In genomic region chr7:121084840-121085453, GRCm38 (mm10) we compare ENCODE assay signal across 18 mouse cellular contexts. TPM values are rescaled to one million over a fixed set of nuclear protein-coding genes. Genes with fewer than 3 reads are reported as not detected.
DNase-seq lines count a peak whose midpoint lies in the region; ATAC-seq and TF ChIP-seq lines count a peak whose summit lies in the region.
"Had no signal": no experiment of that assay in that cellular context is flagged by ENCODE, and none has a peak within 500 bp of the region (broad histone marks: within the 10 kb centered on the region; RNA-seq: fewer than 3 reads in every experiment).

No protein-coding gene starts in this region.

- intact Hi-C loops in heart, adult 2 months (cut with DNase I): no loop called here

- H3K4me1 ChIP-seq in heart, embryonic 13.5 days: peaks cover 35% of the 10 kb centered on the region
- no peaks in the 10 kb centered on the region for H3K4me1 ChIP-seq in heart, adult 2 months (ENCODE audit: control insufficient read depth, insufficient read depth, low read length)
- H3K4me1 ChIP-seq in heart, embryonic 16.5 days (ENCODE audit: control insufficient read depth, insufficient read depth, low read length): peaks cover 20% of the 10 kb centered on the region

- TF ChIP-seq CTCF in heart, adult 2 months (IDR thresholded peaks at IDR 0.05): no peak

- TF ChIP-seq POLR2A in heart, adult 2 months (IDR thresholded peaks at IDR 0.05; ENCODE audit: insufficient read depth, low read depth, low read length): no peak

- H3K79me2 ChIP-seq in heart, adult 2 months (replicated peaks; ENCODE audit: control insufficient read depth, insufficient read depth, low read length): no peaks in the 10 kb centered on the region

- ATAC-seq in heart, embryonic 13.5 days (ENCODE audit: extremely low read depth, insufficient number of reproducible peaks, low FRiP score, low TSS enrichment): no peak
- peak; percentile 28; the same call in 1 of the 2 replicates for ATAC-seq in heart, embryonic 16.5 days (replicated peaks; ENCODE audit: extremely low read depth, insufficient read depth, low FRiP score)
- no peak for ATAC-seq in megakaryocyte-erythroid progenitor cell, adult 5-6 weeks (replicated peaks; ENCODE audit: low FRiP score, low TSS enrichment, poor library complexity, severe bottlenecking)
- ATAC-seq: inflammation-experienced regulatory T-cells, adult 6 months; liver, postnatal 0 days had no signal

- H3K36me3 ChIP-seq in heart, embryonic 13.5 days: no peaks in the 10 kb centered on the region
- H3K36me3 ChIP-seq in heart, adult 2 months (ENCODE audit: control insufficient read depth, insufficient read depth, low read length): no peaks in the 10 kb centered on the region
- peaks cover 2% of the 10 kb centered on the region; the same call in 1 of the 2 replicates for H3K36me3 ChIP-seq in heart, embryonic 16.5 days (ENCODE audit: control insufficient read depth, insufficient read depth)
- H3K36me3 ChIP-seq: limb, embryonic 13.5 days; midbrain, embryonic 12.5 days had no signal

- H3K9me3 ChIP-seq in heart, embryonic 13.5 days: no peaks in the 10 kb centered on the region
- peaks cover 2% of the 10 kb centered on the region for H3K9me3 ChIP-seq in heart, embryonic 16.5 days (replicated peaks; ENCODE audit: control insufficient read depth, low read length)
- H3K9me3 ChIP-seq: G1E; limb, embryonic 13.5 days; midbrain, embryonic 12.5 days had no signal

- 58% methylated on average over 8 of the region's 8 CpGs for WGBS in heart, embryonic 13.5 days
- 63% methylated on average over 8 of the region's 8 CpGs for WGBS in heart, adult 2 months
- WGBS in heart, embryonic 16.5 days: 60% methylated on average over 8 of the region's 8 CpGs

- H3K4me2 ChIP-seq in heart, embryonic 13.5 days: 0 out of 2 replicates have a peak overlapping the region, but pooled peaks have one; percentile 18
- no peak overlapping the region for H3K4me2 ChIP-seq in heart, embryonic 16.5 days (ENCODE audit: low read depth, low read length)
- H3K4me2 ChIP-seq: limb, embryonic 13.5 days; midbrain, embryonic 12.5 days had no signal

- peaks cover 12% of the 10 kb centered on the region; the same call in 1 of the 2 replicates for H3K27me3 ChIP-seq in heart, embryonic 13.5 days (replicated peaks)
- H3K27me3 ChIP-seq in heart, adult 2 months (ENCODE audit: control insufficient read depth, insufficient read depth, low read length): no peaks in the 10 kb centered on the region
- no peaks in the 10 kb centered on the region for H3K27me3 ChIP-seq in heart, embryonic 16.5 days (ENCODE audit: control insufficient read depth, insufficient read depth, low read length)
- H3K27me3 ChIP-seq: limb, embryonic 13.5 days; midbrain, embryonic 12.5 days had no signal

- DNase-seq in heart, adult 2 months: no peak
- peak; percentile 28 for DNase-seq in retina, postnatal 1 day
- DNase-seq in retina, embryonic 14.5 days (ENCODE audit: low spot score): no peak
- no peak for DNase-seq in adrenal gland, adult (ENCODE audit: inconsistent age in 2 of 2, low spot score in 1 of 2)
- DNase-seq: adrenal gland, postnatal 25 days; cerebellum, adult 9-11 months; kidney, adult 9 months; liver, postnatal 0 days; lung, postnatal 36 days; right cerebral cortex, postnatal 25 days; thymus, adult 2 months had no signal

- TF ChIP-seq EP300 in heart, adult 2 months (IDR thresholded peaks at IDR 0.05; ENCODE audit: insufficient read depth, low read depth, low read length): no peak

- no peak overlapping the region for H3K4me3 ChIP-seq in heart, embryonic 13.5 days
- H3K4me3 ChIP-seq in heart, adult 2 months: no peak overlapping the region
- no peak overlapping the region for H3K4me3 ChIP-seq in heart, embryonic 16.5 days (ENCODE audit: low read length)
- H3K4me3 ChIP-seq: limb, embryonic 13.5 days; midbrain, embryonic 12.5 days had no signal

- H3K27ac ChIP-seq in heart, embryonic 13.5 days (replicated peaks): peak overlapping the region; percentile 70
- H3K27ac ChIP-seq in heart, adult 2 months: no peak overlapping the region
- H3K27ac ChIP-seq in heart, embryonic 16.5 days (ENCODE audit: low read length): peak overlapping the region; percentile 65
- H3K27ac ChIP-seq: limb, embryonic 13.5 days; midbrain, embryonic 12.5 days had no signal

- H3K9ac ChIP-seq in heart, embryonic 13.5 days: 0 out of 2 replicates have a peak overlapping the region, but pooled peaks have one; percentile 15
- H3K9ac ChIP-seq in heart, adult 2 months (ENCODE audit: low read depth, low read length): no peak overlapping the region
- H3K9ac ChIP-seq in heart, embryonic 16.5 days (ENCODE audit: low read length): no peak overlapping the region
- H3K9ac ChIP-seq: limb, embryonic 13.5 days; liver, postnatal 0 days; midbrain, embryonic 12.5 days had no signal

RNA-seq across cellular contexts. Expression of gene Otoa, which starts 3.5 kb away (rescaled TPM):
- polyA plus RNA-seq in heart, embryonic 13.5 days (2015; fragmentation: Nextera tagmentation; extraction: Ambion mirVana): 0.04 and 0.12 TPM in 2 replicates
- under 1 TPM in 1 of 2 experiments, not detected in 1; 0.30 TPM for total RNA-seq in heart, adult 2 months (2021)
- 0.10 TPM in 1 of 2 replicates, not detected in the other for polyA plus RNA-seq in heart, adult 2 months (2012; rRNA removed)
- polyA plus RNA-seq in heart, embryonic 16.5 days (2015; fragmentation: Nextera tagmentation; extraction: Ambion mirVana): 0.12 and 0.36 TPM in 2 replicates
- total RNA-seq in megakaryocyte-erythroid progenitor cell, adult 5-6 weeks (2014; fragmentation: Nextera tagmentation): 0.17 and 0.42 TPM in 2 replicates
- 0.34 TPM in 1 of 2 replicates, not detected in the other for total RNA-seq in megakaryocyte-erythroid progenitor cell, adult 5-6 weeks (2017)
- polyA plus RNA-seq: inflammation-experienced regulatory T-cells, adult 6 months had no signal

RNA-seq across cellular contexts. Expression of gene Igsf6, which starts 10.6 kb away (rescaled TPM):
- polyA plus RNA-seq in heart, embryonic 13.5 days (2015; fragmentation: Nextera tagmentation; extraction: Ambion mirVana): 1.0 and 1.1 TPM in 2 replicates
- 1 to 10 TPM in 1 of 2 experiments, under 1 TPM in 1; 0.98 to 1.5 TPM for total RNA-seq in heart, adult 2 months (2021)
- polyA plus RNA-seq in heart, adult 2 months (2012; rRNA removed): 0.76 TPM in 2 replicates
- polyA plus RNA-seq in heart, embryonic 16.5 days (2015; fragmentation: Nextera tagmentation; extraction: Ambion mirVana): 1.5 and 2.3 TPM in 2 replicates
- 8.0 TPM in 1 of 2 replicates, not detected in the other for total RNA-seq in megakaryocyte-erythroid progenitor cell, adult 5-6 weeks (2014; fragmentation: Nextera tagmentation)
- 1.3 and 3.7 TPM in 2 replicates for total RNA-seq in megakaryocyte-erythroid progenitor cell, adult 5-6 weeks (2017)

RNA-seq across cellular contexts. Expression of gene Mettl9, which starts 50.7 kb away (rescaled TPM):
- polyA plus RNA-seq in heart, embryonic 13.5 days (2015; fragmentation: Nextera tagmentation; extraction: Ambion mirVana): 96.0 and 97.1 TPM in 2 replicates
- 10 to 100 TPM; 80.7 to 85.1 TPM for total RNA-seq in heart, adult 2 months (2021)
- 23.5 and 40.2 TPM in 2 replicates for polyA plus RNA-seq in heart, adult 2 months (2012; rRNA removed)
- polyA plus RNA-seq in heart, embryonic 16.5 days (2015; fragmentation: Nextera tagmentation; extraction: Ambion mirVana): 89.3 and 92.3 TPM in 2 replicates
- 45.9 and 68.5 TPM in 2 replicates for total RNA-seq in megakaryocyte-erythroid progenitor cell, adult 5-6 weeks (2014; fragmentation: Nextera tagmentation)
- total RNA-seq in megakaryocyte-erythroid progenitor cell, adult 5-6 weeks (2017): 73.7 and 91.7 TPM in 2 replicates
